Mouse (Mus musculus): ENCODE data around the gene Mief2. TPM values are rescaled to one million over a fixed set of nuclear protein-coding genes. Genes with fewer than 3 reads are reported as not detected.

The Mief2 gene
- 18.5 and 20.8 TPM in 2 replicates for polyA plus RNA-seq (2016; fragmentation: Nextera tagmentation; extraction: Ambion mirVana)

DNA sequence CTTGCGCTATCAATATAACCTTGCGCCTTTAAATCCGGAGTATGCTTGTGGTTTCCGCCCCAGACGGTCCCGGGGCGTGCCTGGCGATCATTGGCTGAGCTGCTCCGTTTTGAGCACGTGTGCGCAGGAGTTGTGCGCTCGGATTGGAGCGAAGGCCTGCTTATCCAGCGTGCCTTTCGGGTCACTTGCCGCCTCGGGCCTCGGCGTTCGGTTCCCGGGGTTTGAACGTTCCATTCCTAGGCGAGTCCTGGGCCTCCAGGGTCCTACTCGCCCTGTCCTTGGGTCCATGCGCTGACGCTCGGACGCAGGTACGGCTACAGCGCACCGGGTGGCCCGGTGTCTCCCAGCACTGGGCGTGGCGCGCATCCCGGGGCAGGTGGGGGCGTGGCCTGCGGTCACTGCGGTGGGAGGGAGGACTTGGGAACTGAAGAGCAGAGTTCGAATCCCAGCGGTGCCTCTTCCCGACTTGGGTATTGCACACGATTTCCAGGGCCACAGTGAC, at the start of gene Mief2:
Mief2 (plus strand) TSS at position 139 of the 502 bp plus-strand sequence.
- H3K4me2 ChIP-seq = peak within 1 kb of the TSS; percentile 74
- peaks cover 28% of the 10 kb centered on the region for H3K4me1 ChIP-seq (replicated peaks)
- WGBS = under 1% methylated on average over 44 of the region's 44 CpGs
- peak within 1 kb of the TSS; percentile 93 for H3K27ac ChIP-seq (ENCODE audit: poor library complexity, severe bottlenecking)
- H3K4me3 ChIP-seq = peak within 1 kb of the TSS; percentile 94
- H3K9me3 ChIP-seq (replicated peaks) = no peaks in the 10 kb centered on the region
- peak within 1 kb of the TSS; percentile 96 for H3K9ac ChIP-seq
- ATAC-seq (ENCODE audit: insufficient number of reproducible peaks, low FRiP score) = peak; percentile 91
- H3K27me3 ChIP-seq (replicated peaks) = no peaks in the 10 kb centered on the region
- peaks cover 50% of the 10 kb centered on the region for H3K36me3 ChIP-seq

DNA sequence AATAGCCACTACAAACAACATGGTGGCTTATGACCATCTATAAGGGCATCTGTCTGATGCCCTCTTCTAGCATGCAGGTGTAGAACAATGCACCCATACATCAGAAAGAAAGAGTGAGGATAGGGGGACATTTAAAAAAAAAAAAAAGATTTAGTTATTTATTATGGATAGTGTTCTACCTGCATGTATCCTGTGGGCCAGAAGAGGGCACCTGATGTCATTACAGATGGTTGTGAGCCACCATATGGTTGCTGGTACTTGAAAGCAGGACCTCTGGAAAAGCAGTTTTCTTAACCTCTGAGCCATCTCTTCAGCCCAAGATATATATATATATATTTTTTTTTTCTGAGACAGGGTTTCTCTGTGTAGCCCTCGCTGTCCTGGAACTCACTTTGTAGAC, 32.0 kb upstream of the Mief2 start:
- 0 out of 2 replicates have a peak, but pooled peaks cover 3% of the 10 kb centered on the region for H3K27me3 ChIP-seq (replicated peaks)
- no peaks in the 10 kb centered on the region for H3K36me3 ChIP-seq
- ATAC-seq (ENCODE audit: insufficient number of reproducible peaks, low FRiP score) = no peak
- H3K27ac ChIP-seq (ENCODE audit: poor library complexity, severe bottlenecking) = no peak overlapping the region
- no peak overlapping the region for H3K4me3 ChIP-seq
- peaks cover 15% of the 10 kb centered on the region for H3K4me1 ChIP-seq (replicated peaks)
- H3K9me3 ChIP-seq (replicated peaks) = no peaks in the 10 kb centered on the region
- no peak overlapping the region for H3K9ac ChIP-seq
- 71% methylated on average over 1 of the region's 1 CpGs for WGBS
- no peak overlapping the region for H3K4me2 ChIP-seq

DNA sequence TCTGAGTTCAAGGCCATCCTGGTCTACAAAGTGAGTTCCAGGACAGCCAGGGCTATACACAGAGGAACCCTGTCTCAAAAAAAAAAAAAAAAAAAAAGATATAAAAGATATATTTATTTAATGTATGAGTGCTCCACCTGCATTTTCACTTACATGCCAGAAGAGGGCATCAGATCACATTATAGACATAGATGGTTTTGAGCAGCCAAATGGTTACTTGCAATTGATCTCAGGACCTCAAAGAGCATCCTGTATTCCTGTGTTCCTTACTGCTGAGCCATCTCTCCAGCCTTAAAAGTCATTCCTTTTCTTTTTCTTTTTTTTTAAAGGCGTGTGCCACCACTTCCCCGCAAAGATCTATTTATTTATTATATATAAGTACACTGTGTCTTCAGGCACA, 30.6 kb upstream of the Mief2 start:
- H3K9me3 ChIP-seq (replicated peaks) = no peaks in the 10 kb centered on the region
- ATAC-seq (ENCODE audit: insufficient number of reproducible peaks, low FRiP score) = no peak
- 0 out of 2 replicates have a peak, but pooled peaks cover 3% of the 10 kb centered on the region for H3K27me3 ChIP-seq (replicated peaks)
- WGBS = 59% methylated on average over 2 of the region's 2 CpGs
- H3K27ac ChIP-seq (ENCODE audit: poor library complexity, severe bottlenecking) = no peak overlapping the region
- no peak overlapping the region for H3K4me2 ChIP-seq
- 0 out of 2 replicates have a peak, but pooled peaks cover 1% of the 10 kb centered on the region for H3K36me3 ChIP-seq
- H3K4me1 ChIP-seq (replicated peaks) = peaks cover 25% of the 10 kb centered on the region
- no peak overlapping the region for H3K9ac ChIP-seq
- H3K4me3 ChIP-seq = no peak overlapping the region

DNA sequence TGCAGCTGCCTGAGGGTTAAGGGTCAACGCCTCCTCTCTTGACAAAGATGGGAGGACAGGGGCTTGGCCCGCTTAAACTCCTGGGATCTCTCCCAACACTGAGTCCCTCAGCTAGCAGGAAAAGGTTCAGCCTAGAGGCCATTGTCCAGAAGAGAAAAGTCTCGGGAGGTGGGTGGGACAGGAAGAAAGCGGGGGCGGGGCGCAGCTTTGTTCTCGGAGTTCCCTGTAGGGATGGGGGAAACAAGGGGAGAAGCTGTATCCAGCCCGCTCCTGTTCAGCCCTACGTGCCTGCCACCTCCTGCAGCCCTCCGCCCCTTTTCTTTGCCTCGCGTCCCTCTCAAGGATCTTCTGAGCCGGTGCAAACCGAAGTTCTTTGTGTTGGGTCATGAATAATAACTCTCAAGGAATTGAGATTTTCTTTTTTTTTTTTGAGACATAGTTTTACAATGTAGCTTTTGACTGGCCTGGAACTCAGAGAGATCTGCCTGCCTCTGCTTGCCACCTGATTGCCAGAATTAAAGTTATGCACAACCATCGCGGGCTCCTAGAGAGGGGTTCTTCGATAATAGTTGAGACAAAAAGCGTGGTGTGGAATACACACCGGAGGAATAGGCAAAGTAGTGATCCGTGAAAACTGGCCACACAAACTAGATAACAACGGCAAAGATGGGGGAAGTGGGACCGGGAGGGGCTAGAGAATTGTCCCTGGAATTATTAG, 29.2 kb upstream of the Mief2 start:
- 0 out of 2 replicates have a peak, but pooled peaks cover 7% of the 10 kb centered on the region for H3K36me3 ChIP-seq
- H3K27me3 ChIP-seq (replicated peaks) = 0 out of 2 replicates have a peak, but pooled peaks cover 3% of the 10 kb centered on the region
- ATAC-seq (ENCODE audit: insufficient number of reproducible peaks, low FRiP score) = peak; percentile 51
- no peaks in the 10 kb centered on the region for H3K9me3 ChIP-seq (replicated peaks)
- peak overlapping the region; percentile 96 for H3K9ac ChIP-seq
- H3K4me2 ChIP-seq = peak overlapping the region; percentile 96
- peaks cover 36% of the 10 kb centered on the region for H3K4me1 ChIP-seq (replicated peaks)
- H3K4me3 ChIP-seq = peak overlapping the region; percentile 89
- 3% methylated on average over 22 of the region's 22 CpGs for WGBS
- peak overlapping the region; percentile 93 for H3K27ac ChIP-seq (ENCODE audit: poor library complexity, severe bottlenecking)

DNA sequence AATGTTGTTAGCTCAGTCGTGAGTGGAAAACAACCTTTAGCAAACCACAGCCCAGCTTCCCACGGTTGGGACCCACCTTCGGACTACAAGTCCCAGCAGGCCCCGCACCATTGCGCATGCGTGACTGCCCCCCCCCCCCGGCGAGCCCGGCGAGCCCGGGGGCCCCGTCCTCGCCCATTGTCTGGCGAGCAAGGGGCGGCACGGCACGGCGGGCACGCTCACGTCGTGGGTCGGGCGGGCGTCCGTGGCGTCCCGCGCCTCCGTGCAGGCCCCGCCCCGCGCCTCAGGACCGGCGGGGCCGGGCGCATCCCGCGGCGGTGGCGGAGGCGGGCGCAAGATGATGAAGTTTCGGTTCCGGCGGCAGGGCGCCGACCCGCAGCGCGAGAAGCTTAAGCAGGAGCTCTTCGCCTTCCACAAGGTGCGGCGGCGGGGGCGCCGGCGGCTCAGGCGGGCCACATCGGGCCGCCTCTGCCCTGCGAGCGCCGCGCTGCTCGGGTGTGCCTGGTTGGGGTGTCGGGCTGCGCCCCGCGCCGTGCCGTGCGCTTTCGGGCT, 28.6 kb upstream of the Mief2 start, which contains the start of gene Llgl1:
Llgl1 (plus strand) TSS at position 200 of the 552 bp plus-strand sequence.
- H3K27me3 ChIP-seq (replicated peaks) = 0 out of 2 replicates have a peak, but pooled peaks cover 3% of the 10 kb centered on the region
- H3K4me1 ChIP-seq (replicated peaks) = peaks cover 36% of the 10 kb centered on the region
- peak; percentile 90 for ATAC-seq (ENCODE audit: insufficient number of reproducible peaks, low FRiP score)
- H3K9me3 ChIP-seq (replicated peaks) = no peaks in the 10 kb centered on the region
- H3K4me3 ChIP-seq = peak within 1 kb of the TSS; percentile 89
- peak within 1 kb of the TSS; percentile 96 for H3K4me2 ChIP-seq
- peaks cover 14% of the 10 kb centered on the region; the same call in 1 of the 2 replicates for H3K36me3 ChIP-seq
- under 1% methylated on average over 68 of the region's 73 CpGs for WGBS
- peak within 1 kb of the TSS; percentile 96 for H3K9ac ChIP-seq
- peak within 1 kb of the TSS; percentile 93 for H3K27ac ChIP-seq (ENCODE audit: poor library complexity, severe bottlenecking)

DNA sequence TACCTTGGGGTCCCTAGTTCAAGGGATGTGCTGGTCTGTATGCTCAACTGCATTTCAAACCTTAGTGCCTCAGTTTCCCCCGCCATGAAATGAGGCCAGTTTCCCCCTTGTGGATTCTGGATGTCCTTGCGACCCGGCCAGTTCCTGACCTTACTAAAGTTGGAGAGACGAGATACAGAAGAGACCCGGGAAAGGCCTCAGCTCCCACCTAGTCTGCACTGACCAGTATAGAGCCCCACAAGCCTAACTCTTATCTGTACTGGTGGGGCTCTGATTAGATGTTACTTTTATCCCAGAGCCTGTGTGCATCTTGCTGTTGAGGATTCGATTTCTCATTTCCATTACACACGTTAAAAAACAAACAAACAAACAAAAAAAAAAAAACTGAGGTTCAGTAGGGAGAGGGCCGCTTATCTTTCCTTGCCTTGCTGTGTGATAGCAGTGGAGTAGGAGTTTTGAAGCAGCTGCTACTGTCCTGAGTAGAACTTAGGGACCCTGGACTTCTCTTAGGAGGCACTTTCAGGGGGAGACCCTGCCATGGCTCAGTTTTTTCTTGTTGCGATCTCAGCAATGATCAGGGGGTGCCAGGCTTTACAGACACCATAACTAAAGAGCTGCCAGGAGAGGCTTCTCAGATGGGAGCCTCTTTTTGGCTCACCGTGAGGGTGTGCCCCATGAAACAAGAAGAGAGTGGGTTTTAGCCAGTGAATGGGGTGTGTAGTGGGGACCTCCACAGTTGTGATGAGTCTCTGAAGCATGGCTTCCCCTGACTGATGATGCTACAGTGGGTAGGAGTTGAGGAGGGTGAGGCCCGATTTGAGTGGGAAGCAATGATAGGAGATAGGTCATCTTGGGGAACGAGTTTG, 27.6 kb upstream of the Mief2 start:
- Histone ChIP-seq H3K4me2 (peak overlapping the region; percentile 96), H3K27me3 (replicated peaks) (0 out of 2 replicates have a peak, but pooled peaks cover 3% of the 10 kb centered on the region), H3K4me3 (peak overlapping the region; percentile 89), H3K4me1 (replicated peaks) (peaks cover 36% of the 10 kb centered on the region), H3K27ac (ENCODE audit: poor library complexity, severe bottlenecking) (peak overlapping the region; percentile 93), H3K9me3 (replicated peaks) (no peaks in the 10 kb centered on the region), H3K9ac (peak overlapping the region; percentile 96), H3K36me3 (peaks cover 23% of the 10 kb centered on the region)
- no peak for ATAC-seq (ENCODE audit: insufficient number of reproducible peaks, low FRiP score)
- WGBS = 25% methylated on average over 12 of the region's 12 CpGs

DNA sequence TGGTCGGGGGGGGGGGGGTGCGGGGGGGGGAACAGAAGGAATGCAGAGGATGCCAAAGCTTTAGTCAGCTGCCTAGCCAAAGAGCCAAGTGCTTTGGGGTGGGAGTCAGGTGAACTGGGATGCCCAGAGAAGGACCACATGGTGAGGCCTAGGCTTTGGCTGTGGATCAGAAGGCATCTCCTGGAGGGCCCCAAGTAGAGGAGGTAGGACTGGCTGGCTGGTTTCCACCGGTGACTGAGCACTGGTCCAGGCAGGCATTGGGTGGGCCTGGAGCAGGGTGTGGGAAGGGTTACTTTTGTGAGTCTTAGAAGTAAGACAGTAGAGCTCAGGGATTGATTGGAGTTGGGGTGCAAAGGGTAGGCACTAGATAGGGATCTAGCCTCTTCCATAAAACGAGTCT, 26.6 kb upstream of the Mief2 start:
- Histone ChIP-seq H3K4me1 (replicated peaks) (peaks cover 36% of the 10 kb centered on the region), H3K9me3 (replicated peaks) (no peaks in the 10 kb centered on the region), H3K9ac (no peak overlapping the region), H3K27ac (ENCODE audit: poor library complexity, severe bottlenecking) (no peak overlapping the region), H3K27me3 (replicated peaks) (no peaks in the 10 kb centered on the region), H3K4me2 (peak overlapping the region; percentile 27; the same call in 1 of the 2 replicates), H3K4me3 (no peak overlapping the region), H3K36me3 (peaks cover 34% of the 10 kb centered on the region)
- no peak for ATAC-seq (ENCODE audit: insufficient number of reproducible peaks, low FRiP score)
- WGBS = 98% methylated on average over 2 of the region's 4 CpGs

DNA sequence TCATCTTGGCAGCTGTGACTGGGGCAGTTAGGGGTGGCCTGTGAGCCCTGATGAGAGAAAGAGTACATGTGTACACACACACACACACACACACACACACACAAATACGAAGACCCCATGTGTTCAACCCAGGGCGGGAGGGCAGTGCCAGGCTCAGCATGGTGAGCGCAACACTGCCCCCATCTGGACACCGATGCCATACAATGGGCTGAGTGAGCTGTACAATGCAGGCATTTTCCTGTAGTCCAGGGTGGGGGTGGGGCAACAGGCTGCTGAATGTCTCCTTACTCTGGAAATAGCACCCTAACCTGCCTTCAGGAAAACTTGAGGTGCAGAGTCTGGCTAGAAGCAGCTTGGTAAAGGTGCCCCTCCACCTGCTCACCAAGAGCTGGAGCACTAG, 25.1 kb upstream of the Mief2 start:
- H3K4me2 ChIP-seq = no peak overlapping the region
- peaks cover 42% of the 10 kb centered on the region for H3K4me1 ChIP-seq (replicated peaks)
- H3K4me3 ChIP-seq = no peak overlapping the region
- no peak for ATAC-seq (ENCODE audit: insufficient number of reproducible peaks, low FRiP score)
- peaks cover 49% of the 10 kb centered on the region for H3K36me3 ChIP-seq
- H3K9ac ChIP-seq = no peak overlapping the region
- WGBS = 53% methylated on average over 4 of the region's 4 CpGs
- no peaks in the 10 kb centered on the region for H3K9me3 ChIP-seq (replicated peaks)
- no peak overlapping the region for H3K27ac ChIP-seq (ENCODE audit: poor library complexity, severe bottlenecking)
- no peaks in the 10 kb centered on the region for H3K27me3 ChIP-seq (replicated peaks)

DNA sequence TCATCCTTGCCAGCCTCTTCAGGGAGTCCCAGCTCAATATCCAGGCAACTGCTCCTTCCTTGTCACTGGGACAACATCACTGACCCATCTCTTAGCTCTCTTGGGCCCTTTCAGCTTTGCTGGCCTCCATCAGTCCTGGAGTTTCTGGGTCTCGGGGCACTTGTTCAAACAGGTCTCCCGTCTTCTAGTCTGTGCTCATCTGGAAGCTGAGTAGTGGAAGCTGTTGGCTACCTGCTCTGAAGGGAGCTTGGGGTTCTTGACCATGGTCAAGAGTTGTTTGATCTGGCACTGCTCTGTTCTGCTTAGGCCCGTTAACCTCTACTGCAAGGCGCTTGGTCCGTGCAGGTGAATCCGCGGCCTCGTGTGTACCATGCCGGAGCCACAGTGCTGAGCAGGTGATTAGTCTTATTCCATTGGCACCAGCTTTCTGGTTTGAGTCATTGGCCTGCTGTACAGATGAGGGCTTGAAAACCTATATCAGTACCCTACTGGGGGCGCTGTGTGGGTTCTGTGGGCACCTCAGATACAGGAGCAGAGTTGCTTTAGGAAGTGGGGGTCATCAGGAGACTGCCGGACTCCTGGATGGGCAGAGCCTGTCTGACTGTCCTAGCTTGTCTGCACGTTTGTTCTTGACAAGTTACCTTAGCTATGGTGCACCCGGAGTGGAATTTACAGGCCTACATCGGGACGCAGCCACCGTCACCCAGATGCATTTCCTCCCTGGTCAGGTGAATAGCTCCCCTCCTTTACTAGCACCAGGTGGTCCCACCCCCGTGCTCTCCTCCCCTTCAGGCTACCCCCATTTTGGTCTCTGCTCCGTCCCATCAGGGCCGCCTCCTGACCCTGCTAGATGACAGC, 23.9 kb upstream of the Mief2 start:
- Histone ChIP-seq H3K4me3 (no peak overlapping the region), H3K27me3 (replicated peaks) (no peaks in the 10 kb centered on the region), H3K4me2 (no peak overlapping the region), H3K9ac (no peak overlapping the region), H3K27ac (ENCODE audit: poor library complexity, severe bottlenecking) (no peak overlapping the region), H3K4me1 (replicated peaks) (peaks cover 39% of the 10 kb centered on the region), H3K9me3 (replicated peaks) (no peaks in the 10 kb centered on the region), H3K36me3 (peaks cover 60% of the 10 kb centered on the region)
- no peak for ATAC-seq (ENCODE audit: insufficient number of reproducible peaks, low FRiP score)
- 92% methylated on average over 19 of the region's 19 CpGs for WGBS

DNA sequence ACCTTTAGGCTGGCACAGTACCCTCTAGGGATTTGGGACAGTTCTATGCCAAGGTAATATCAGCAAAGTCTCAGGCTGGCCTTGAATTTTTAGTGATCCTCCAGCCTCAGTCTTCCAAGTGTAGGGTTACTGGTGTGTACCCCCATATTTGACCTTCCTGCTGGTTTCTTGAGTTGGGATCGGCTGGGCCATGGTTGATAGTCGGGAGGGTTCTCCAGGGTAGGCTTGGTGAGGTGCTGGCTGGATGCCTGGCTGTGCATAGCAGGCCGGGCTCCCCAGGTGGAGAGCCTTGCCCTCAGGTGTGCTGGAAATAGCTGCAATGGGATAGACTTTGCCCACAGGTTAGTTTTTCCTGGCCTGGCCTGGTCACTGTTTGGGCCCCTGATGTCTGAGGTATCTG, 22.9 kb upstream of the Mief2 start:
- no peak for ATAC-seq (ENCODE audit: insufficient number of reproducible peaks, low FRiP score)
- H3K36me3 ChIP-seq = peaks cover 70% of the 10 kb centered on the region
- H3K9ac ChIP-seq = no peak overlapping the region
- H3K4me3 ChIP-seq = no peak overlapping the region
- peaks cover 38% of the 10 kb centered on the region for H3K4me1 ChIP-seq (replicated peaks)
- no peaks in the 10 kb centered on the region for H3K9me3 ChIP-seq (replicated peaks)
- H3K4me2 ChIP-seq = no peak overlapping the region
- H3K27me3 ChIP-seq (replicated peaks) = no peaks in the 10 kb centered on the region
- WGBS = 92% methylated on average over 3 of the region's 3 CpGs
- no peak overlapping the region for H3K27ac ChIP-seq (ENCODE audit: poor library complexity, severe bottlenecking)

Data from heart, embryonic 12.5 days (tissue).